Mouse (Mus musculus): ENCODE data around the gene Ush2a. TPM values are rescaled to one million over a fixed set of nuclear protein-coding genes. Genes with fewer than 3 reads are reported as not detected.

The Ush2a gene
- polyA plus RNA-seq, 2 experiments = 0.01 to 0.11 TPM

DNA sequence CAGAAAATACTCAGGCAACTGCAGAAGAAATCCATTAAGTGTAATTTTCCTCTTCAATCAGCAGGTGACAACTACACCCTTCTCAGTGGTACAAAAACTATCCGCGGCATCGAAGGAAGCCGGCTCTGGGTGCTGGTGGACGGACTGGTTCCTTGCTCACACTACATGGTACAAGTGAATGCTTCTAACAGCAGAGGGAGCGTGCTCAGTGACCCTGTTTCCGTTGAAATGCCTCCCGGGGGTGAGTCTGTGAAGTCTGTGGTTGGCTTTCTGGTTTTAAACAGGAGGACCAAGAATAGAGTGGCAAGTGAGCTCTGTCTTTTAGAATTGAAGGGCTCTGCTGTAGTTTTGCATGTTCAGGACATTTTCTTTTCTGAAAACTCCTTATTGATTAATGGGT is 416.4 kb downstream of the Ush2a start:
- H3K27me3 ChIP-seq (ENCODE audit: control insufficient read depth, insufficient read depth, low read length) = no peaks in the 10 kb centered on the region
- WGBS = 39% methylated on average over 8 of the region's 8 CpGs
- no peak for TF ChIP-seq POLR2A (IDR thresholded peaks at IDR 0.05; ENCODE audit: borderline replicate concordance, extremely low read depth, insufficient read depth, insufficient read length)
- H3K36me3 ChIP-seq (ENCODE audit: control insufficient read depth, insufficient read depth, low read length) = no peaks in the 10 kb centered on the region
- H3K4me2 ChIP-seq (replicated peaks; ENCODE audit: low read depth, low read length, severe bottlenecking) = 0 out of 2 replicates have a peak overlapping the region, but pooled peaks have one; percentile 7
- H3K27ac ChIP-seq (replicated peaks; ENCODE audit: low read depth, low read length) = no peak overlapping the region
- no peak for DNase-seq (ENCODE audit: low spot score)
- H3K9me3 ChIP-seq (ENCODE audit: control insufficient read depth, low read length) = no peaks in the 10 kb centered on the region
- no peak overlapping the region for H3K4me3 ChIP-seq (replicated peaks; ENCODE audit: low read length)
- ATAC-seq (ENCODE audit: low FRiP score, low read depth) = no peak
- no peak overlapping the region for H3K9ac ChIP-seq (ENCODE audit: low read depth, low read length, severe bottlenecking)
- no peaks in the 10 kb centered on the region for H3K4me1 ChIP-seq (ENCODE audit: control insufficient read depth, insufficient read depth, low read length)

DNA sequence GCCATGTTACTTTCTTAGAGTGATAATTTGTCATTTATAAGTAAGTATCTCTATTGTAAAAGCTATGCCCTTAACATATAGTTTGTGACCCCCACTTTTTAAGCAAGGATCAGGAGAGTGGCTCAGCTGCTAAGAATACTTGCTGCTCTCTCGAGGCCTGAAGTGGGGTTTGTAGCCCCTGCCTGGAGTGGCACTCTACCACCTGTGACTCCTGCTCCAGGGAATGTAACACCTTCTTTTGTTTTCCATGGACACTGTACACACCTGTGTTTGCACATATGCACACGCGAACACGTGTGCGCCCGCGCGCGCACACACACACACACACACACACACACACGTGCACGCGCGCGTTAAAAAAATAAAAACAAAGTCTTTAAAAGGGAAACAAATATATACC is 424.5 kb downstream of the Ush2a start:
- Histone ChIP-seq H3K4me3 (replicated peaks; ENCODE audit: low read length) (no peak overlapping the region), H3K4me2 (replicated peaks; ENCODE audit: low read depth, low read length, severe bottlenecking) (no peak overlapping the region), H3K4me1 (ENCODE audit: control insufficient read depth, insufficient read depth, low read length) (no peaks in the 10 kb centered on the region), H3K27me3 (ENCODE audit: control insufficient read depth, insufficient read depth, low read length) (no peaks in the 10 kb centered on the region), H3K27ac (replicated peaks; ENCODE audit: low read depth, low read length) (no peak overlapping the region), H3K9ac (ENCODE audit: low read depth, low read length, severe bottlenecking) (no peak overlapping the region), H3K9me3 (ENCODE audit: control insufficient read depth, low read length) (peaks cover 5% of the 10 kb centered on the region; the same call in 1 of the 2 replicates), H3K36me3 (ENCODE audit: control insufficient read depth, insufficient read depth, low read length) (no peaks in the 10 kb centered on the region)
- ATAC-seq (ENCODE audit: low FRiP score, low read depth) (no peak), DNase-seq (ENCODE audit: low spot score) (no peak)
- WGBS = 95% methylated on average over 14 of the region's 14 CpGs
- TF ChIP-seq POLR2A (IDR thresholded peaks at IDR 0.05; ENCODE audit: borderline replicate concordance, extremely low read depth, insufficient read depth, insufficient read length) = no peak

DNA sequence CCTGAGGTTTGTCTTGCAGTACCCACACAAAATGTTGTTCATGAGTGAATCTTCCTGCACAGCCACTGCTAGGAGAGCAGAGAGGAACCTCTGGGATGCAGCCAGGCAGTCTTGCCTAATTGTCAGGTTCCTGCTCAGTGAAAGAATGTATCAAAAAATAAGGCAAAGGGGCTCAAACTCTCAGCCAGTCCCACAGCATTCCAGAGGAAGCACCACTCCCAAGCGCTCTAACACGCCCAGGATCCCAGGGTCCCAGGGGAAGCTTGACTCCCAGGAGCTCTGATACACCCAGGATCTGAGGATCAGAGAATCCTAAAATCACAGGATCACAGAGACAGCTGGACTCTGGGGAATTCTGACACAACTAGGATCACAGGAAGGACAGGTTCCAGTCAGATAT is 434.5 kb downstream of the Ush2a start:
- Histone ChIP-seq H3K4me1 (ENCODE audit: control insufficient read depth, insufficient read depth, low read length) (no peaks in the 10 kb centered on the region), H3K4me3 (replicated peaks; ENCODE audit: low read length) (no peak overlapping the region), H3K9me3 (ENCODE audit: control insufficient read depth, low read length) (peaks cover 2% of the 10 kb centered on the region; the same call in 1 of the 2 replicates), H3K4me2 (replicated peaks; ENCODE audit: low read depth, low read length, severe bottlenecking) (no peak overlapping the region), H3K27ac (replicated peaks; ENCODE audit: low read depth, low read length) (no peak overlapping the region), H3K9ac (ENCODE audit: low read depth, low read length, severe bottlenecking) (no peak overlapping the region), H3K27me3 (ENCODE audit: control insufficient read depth, insufficient read depth, low read length) (no peaks in the 10 kb centered on the region), H3K36me3 (ENCODE audit: control insufficient read depth, insufficient read depth, low read length) (no peaks in the 10 kb centered on the region)
- TF ChIP-seq POLR2A (IDR thresholded peaks at IDR 0.05; ENCODE audit: borderline replicate concordance, extremely low read depth, insufficient read depth, insufficient read length) = no peak
- 72% methylated on average over 2 of the region's 2 CpGs for WGBS
- DNase-seq (ENCODE audit: low spot score) (no peak), ATAC-seq (ENCODE audit: low FRiP score, low read depth) (no peak)

DNA sequence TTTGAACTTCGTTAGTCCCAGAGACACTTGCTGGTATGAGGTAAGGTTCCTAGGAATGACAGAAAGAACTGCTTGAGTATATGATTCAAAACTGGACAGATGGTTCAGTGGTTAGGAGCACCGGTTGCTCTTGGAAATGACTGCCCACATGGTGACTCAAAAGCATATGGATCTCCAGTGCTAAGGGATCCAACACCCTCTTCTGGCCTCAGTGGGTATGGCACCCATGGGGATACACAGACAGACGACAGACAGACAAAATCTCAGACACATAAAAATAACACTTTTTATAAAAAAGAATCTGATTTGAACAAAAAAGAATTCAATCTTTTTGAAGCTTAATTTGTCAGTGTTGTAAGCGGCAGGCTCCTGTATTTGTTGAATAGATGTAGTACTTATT is 446.4 kb downstream of the Ush2a start:
- H3K9ac ChIP-seq (ENCODE audit: low read depth, low read length, severe bottlenecking) = no peak overlapping the region
- H3K27ac ChIP-seq (replicated peaks; ENCODE audit: low read depth, low read length) = no peak overlapping the region
- no peak overlapping the region for H3K4me2 ChIP-seq (replicated peaks; ENCODE audit: low read depth, low read length, severe bottlenecking)
- H3K36me3 ChIP-seq (ENCODE audit: control insufficient read depth, insufficient read depth, low read length) = no peaks in the 10 kb centered on the region
- WGBS = 90% methylated on average over 4 of the region's 4 CpGs
- ATAC-seq (ENCODE audit: low FRiP score, low read depth) (no peak), DNase-seq (ENCODE audit: low spot score) (no peak)
- peaks cover 4% of the 10 kb centered on the region; the same call in 1 of the 2 replicates for H3K4me1 ChIP-seq (ENCODE audit: control insufficient read depth, insufficient read depth, low read length)
- H3K27me3 ChIP-seq (ENCODE audit: control insufficient read depth, insufficient read depth, low read length) = no peaks in the 10 kb centered on the region
- no peak overlapping the region for H3K4me3 ChIP-seq (replicated peaks; ENCODE audit: low read length)
- H3K9me3 ChIP-seq (ENCODE audit: control insufficient read depth, low read length) = no peaks in the 10 kb centered on the region
- no peak for TF ChIP-seq POLR2A (IDR thresholded peaks at IDR 0.05; ENCODE audit: borderline replicate concordance, extremely low read depth, insufficient read depth, insufficient read length)

DNA sequence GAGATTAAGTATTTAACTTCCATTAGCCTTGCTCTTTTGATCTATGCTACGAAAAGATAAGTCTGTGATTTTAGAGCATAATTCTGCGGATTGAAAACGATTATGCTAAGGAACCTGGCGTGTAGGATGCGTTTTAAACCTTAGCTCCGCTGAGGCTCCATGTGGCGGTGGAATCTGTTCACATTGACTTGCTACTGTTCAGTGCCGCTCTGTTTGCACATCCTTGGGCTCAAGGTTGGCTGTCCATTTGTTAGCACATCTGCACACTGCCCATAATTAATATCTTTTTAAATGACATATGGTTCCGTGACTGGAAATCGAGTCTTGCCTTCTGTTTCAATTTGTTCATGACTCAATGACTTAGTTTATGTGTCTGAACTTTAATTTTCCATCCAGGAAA is 446.9 kb downstream of the Ush2a start:
- Histone ChIP-seq H3K27ac (replicated peaks; ENCODE audit: low read depth, low read length) (no peak overlapping the region), H3K4me3 (replicated peaks; ENCODE audit: low read length) (no peak overlapping the region), H3K9ac (ENCODE audit: low read depth, low read length, severe bottlenecking) (no peak overlapping the region), H3K9me3 (ENCODE audit: control insufficient read depth, low read length) (no peaks in the 10 kb centered on the region), H3K4me1 (ENCODE audit: control insufficient read depth, insufficient read depth, low read length) (peaks cover 4% of the 10 kb centered on the region; the same call in 1 of the 2 replicates), H3K36me3 (ENCODE audit: control insufficient read depth, insufficient read depth, low read length) (no peaks in the 10 kb centered on the region), H3K4me2 (replicated peaks; ENCODE audit: low read depth, low read length, severe bottlenecking) (no peak overlapping the region), H3K27me3 (ENCODE audit: control insufficient read depth, insufficient read depth, low read length) (no peaks in the 10 kb centered on the region)
- TF ChIP-seq POLR2A (IDR thresholded peaks at IDR 0.05; ENCODE audit: borderline replicate concordance, extremely low read depth, insufficient read depth, insufficient read length) = no peak
- DNase-seq (ENCODE audit: low spot score) (no peak), ATAC-seq (ENCODE audit: low FRiP score, low read depth) (no peak)
- WGBS = 92% methylated on average over 10 of the region's 10 CpGs

DNA sequence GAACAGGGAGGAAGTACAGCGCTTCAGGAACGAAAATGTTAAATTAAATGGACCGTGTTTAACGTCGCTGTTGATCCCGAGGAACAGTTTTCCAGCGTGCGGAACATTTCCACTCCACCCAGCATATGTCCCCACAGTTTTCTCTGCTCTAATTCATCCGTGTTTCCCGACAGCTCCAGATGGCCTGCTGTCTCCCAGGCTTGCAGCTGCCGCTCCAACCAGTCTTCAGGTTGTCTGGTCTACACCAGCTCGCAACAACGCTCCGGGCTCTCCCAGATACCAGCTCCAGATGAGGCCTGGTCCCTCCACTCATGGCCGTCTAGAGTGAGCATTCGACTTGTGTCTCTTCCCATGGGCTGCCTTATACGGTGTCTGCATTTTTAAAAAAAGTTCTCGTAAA is 452.3 kb downstream of the Ush2a start:
- Histone ChIP-seq H3K4me3 (replicated peaks; ENCODE audit: low read length) (no peak overlapping the region), H3K27me3 (ENCODE audit: control insufficient read depth, insufficient read depth, low read length) (no peaks in the 10 kb centered on the region), H3K9ac (ENCODE audit: low read depth, low read length, severe bottlenecking) (no peak overlapping the region), H3K27ac (replicated peaks; ENCODE audit: low read depth, low read length) (no peak overlapping the region), H3K9me3 (ENCODE audit: control insufficient read depth, low read length) (no peaks in the 10 kb centered on the region), H3K36me3 (ENCODE audit: control insufficient read depth, insufficient read depth, low read length) (no peaks in the 10 kb centered on the region), H3K4me1 (ENCODE audit: control insufficient read depth, insufficient read depth, low read length) (peaks cover 4% of the 10 kb centered on the region; the same call in 1 of the 2 replicates), H3K4me2 (replicated peaks; ENCODE audit: low read depth, low read length, severe bottlenecking) (no peak overlapping the region)
- no peak for ATAC-seq (ENCODE audit: low FRiP score, low read depth)
- no peak for DNase-seq (ENCODE audit: low spot score)
- TF ChIP-seq POLR2A (IDR thresholded peaks at IDR 0.05; ENCODE audit: borderline replicate concordance, extremely low read depth, insufficient read depth, insufficient read length) = no peak
- WGBS = 62% methylated on average over 18 of the region's 18 CpGs
